In the genomic region with DNA sequence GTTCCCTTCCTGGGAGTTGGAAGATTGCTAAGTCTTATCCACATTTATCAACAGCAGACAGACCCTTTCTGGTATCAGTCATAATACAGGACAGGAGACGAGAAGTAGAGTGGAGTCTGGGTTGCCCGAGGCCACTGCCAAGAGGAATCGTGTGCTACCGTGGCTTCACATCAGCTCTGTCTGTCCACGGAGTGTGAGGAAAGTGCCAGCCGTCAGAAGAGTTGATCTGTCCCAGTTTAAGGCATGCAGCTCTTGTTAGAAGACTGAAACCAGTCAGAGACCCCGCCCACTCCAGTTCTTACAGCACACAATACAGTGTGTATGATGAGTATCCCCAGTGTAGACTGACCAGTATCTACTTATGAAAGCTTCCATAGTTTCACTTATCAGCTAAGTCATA, we compare ENCODE assay signal across 34 mouse cellular contexts. TPM values are rescaled to one million over a fixed set of nuclear protein-coding genes. Genes with fewer than 3 reads are reported as not detected.
"Had no signal": no experiment of that assay in that cellular context is flagged by ENCODE, and none has a peak within 500 bp of the region (broad histone marks: within the 10 kb centered on the region; RNA-seq: fewer than 3 reads in every experiment).

No protein-coding gene starts in this region.

- H3K27ac ChIP-seq: heart, embryonic 13.5 days; heart, embryonic 15.5 days; hindbrain, embryonic 10.5 days; hindbrain, embryonic 12.5 days; hindbrain, embryonic 13.5 days; hindbrain, embryonic 14.5 days; hindbrain, embryonic 15.5 days; hindbrain, postnatal 0 days; intestine, embryonic 15.5 days; kidney, embryonic 15.5 days; kidney, postnatal 0 days; layer of hippocampus, adult 2 months; left cerebral cortex, adult 2 months had no signal

- H3K4me1 ChIP-seq: hindbrain, embryonic 10.5 days; hindbrain, embryonic 12.5 days; hindbrain, embryonic 13.5 days; hindbrain, embryonic 15.5 days; intestine, embryonic 15.5 days; kidney, embryonic 15.5 days had no signal

- H3K4me3 ChIP-seq: heart, embryonic 12.5 days; heart, embryonic 13.5 days; heart, embryonic 15.5 days; hindbrain, embryonic 10.5 days; hindbrain, embryonic 12.5 days; hindbrain, embryonic 13.5 days; hindbrain, embryonic 15.5 days; intestine, embryonic 15.5 days; kidney, embryonic 15.5 days; layer of hippocampus, adult 2 months; left cerebral cortex, adult 2 months had no signal

- H3K27me3 ChIP-seq: heart, embryonic 15.5 days; hindbrain, embryonic 12.5 days; hindbrain, embryonic 13.5 days; hindbrain, embryonic 15.5 days; intestine, embryonic 15.5 days; kidney, embryonic 15.5 days had no signal

- DNase-seq: heart, postnatal 14 days; heart, postnatal 36 days; heart, postnatal 4 days; kidney, adult 11 months; kidney, adult 18-20 months; kidney, adult 2 months; kidney, adult 8-10 months; kidney, adult 9 months; kidney, postnatal 10 days; kidney, postnatal 14 days; kidney, postnatal 25 days; kidney, postnatal 36 days; kidney, postnatal 4 days; layer of hippocampus, adult 9-11 months; layer of hippocampus, postnatal 36 days had no signal

- H3K9me3 ChIP-seq: heart, embryonic 12.5 days; heart, embryonic 13.5 days; heart, embryonic 15.5 days; hindbrain, embryonic 10.5 days; hindbrain, embryonic 12.5 days; hindbrain, embryonic 13.5 days; hindbrain, embryonic 15.5 days; intestine, embryonic 15.5 days; kidney, embryonic 15.5 days had no signal

- H3K36me3 ChIP-seq: heart, embryonic 12.5 days; heart, embryonic 13.5 days; heart, embryonic 15.5 days; hindbrain, embryonic 10.5 days; hindbrain, embryonic 12.5 days; hindbrain, embryonic 13.5 days; hindbrain, embryonic 15.5 days; intestine, embryonic 15.5 days; kidney, embryonic 15.5 days had no signal

RNA-seq across cellular contexts. Expression of a gene that starts 45.2 kb away (rescaled TPM):
- total RNA-seq: heart, postnatal 36 days; heart, postnatal 4 days; hindbrain, postnatal 0 days; layer of hippocampus, adult 18-20 months; layer of hippocampus, adult 2 months; layer of hippocampus, postnatal 25 days; layer of hippocampus, postnatal 36 days; left cerebral cortex, adult 18-20 months; left cerebral cortex, adult 2 months had no signal
- polyA plus RNA-seq: hindbrain, embryonic 13.5 days; hindbrain, embryonic 16.5 days; hindbrain, postnatal 0 days; intestine, embryonic 14.5 days had no signal
